14 mouse cellular contexts compared by ENCODE assay signal in genomic region chr11:25156705-25157104, GRCm38 (mm10).
DNase-seq lines count a peak whose midpoint lies in the region; ATAC-seq and TF ChIP-seq lines count a peak whose summit lies in the region.
"Had no signal": no experiment of that assay in that cellular context is flagged by ENCODE, and none has a peak within 500 bp of the region (broad histone marks: within the 10 kb centered on the region; RNA-seq: fewer than 3 reads in every experiment).

No protein-coding gene starts in this region.

- DNase-seq in heart, embryonic 10.5 days (ENCODE audit: low spot score), result no peak
- no peak for DNase-seq in heart, postnatal 4 days
- peak; percentile 73 for DNase-seq in brain, embryonic 14.5 days (ENCODE audit: low read depth)
- peak; percentile 52 for DNase-seq in forebrain, postnatal 0 days
- no peak for DNase-seq in Muller cell, postnatal 12 days (ENCODE audit: inconsistent ontology term)
- DNase-seq in testis, postnatal 10 days (ENCODE audit: low spot score), result no peak
- DNase-seq in ovary, postnatal 36 days (ENCODE audit: low spot score), result no peak
- DNase-seq: cerebellum, adult 8-10 months; kidney, postnatal 14 days; lung, embryonic 14.5 days; thymus, adult 18-20 months had no signal

- peak overlapping the region; percentile 39 for H3K4me2 ChIP-seq in forebrain, postnatal 0 days (ENCODE audit: low read depth)
- peak overlapping the region; percentile 49 for H3K4me2 ChIP-seq in midbrain, embryonic 13.5 days (replicated peaks)
- H3K4me2 ChIP-seq: embryonic facial prominence, embryonic 15.5 days had no signal

- WGBS in heart, embryonic 10.5 days, result 34% methylated on average over 5 of the region's 5 CpGs
- 8% methylated on average over 5 of the region's 5 CpGs for WGBS in forebrain, postnatal 0 days
- 7% methylated on average over 5 of the region's 5 CpGs for WGBS in midbrain, embryonic 13.5 days

- H3K27ac ChIP-seq in heart, embryonic 10.5 days, result no peak overlapping the region
- H3K27ac ChIP-seq in forebrain, postnatal 0 days (ENCODE audit: low read depth, low read length), result peak overlapping the region; percentile 62
- peak overlapping the region; percentile 67 for H3K27ac ChIP-seq in midbrain, embryonic 13.5 days
- H3K27ac ChIP-seq: embryonic facial prominence, embryonic 15.5 days had no signal

- H3K4me1 ChIP-seq in heart, embryonic 10.5 days, result no peaks in the 10 kb centered on the region
- H3K4me1 ChIP-seq in forebrain, postnatal 0 days (ENCODE audit: insufficient read depth), result peaks cover 9% of the 10 kb centered on the region; the same call in 1 of the 2 replicates
- peaks cover 21% of the 10 kb centered on the region for H3K4me1 ChIP-seq in midbrain, embryonic 13.5 days (replicated peaks)
- H3K4me1 ChIP-seq: embryonic facial prominence, embryonic 15.5 days; megakaryocyte, embryonic 14.5 days had no signal

- TF ChIP-seq POLR2A in brain, embryonic 14.5 days (IDR thresholded peaks at IDR 0.05; ENCODE audit: borderline replicate concordance, extremely low read depth, insufficient read depth, insufficient read length, poor library complexity, severe bottlenecking), result no peak

- peak overlapping the region; percentile 29; the same call in 1 of the 2 replicates for H3K9ac ChIP-seq in forebrain, postnatal 0 days
- 0 out of 2 replicates have a peak overlapping the region, but pooled peaks have one; percentile 54 for H3K9ac ChIP-seq in midbrain, embryonic 13.5 days (replicated peaks)
- H3K9ac ChIP-seq: embryonic facial prominence, embryonic 15.5 days; lung, embryonic 14.5 days had no signal

- ATAC-seq in forebrain, postnatal 0 days, result peak; percentile 90; the same call in 1 of the 2 replicates
- ATAC-seq in midbrain, embryonic 13.5 days, result peak; percentile 85

- no peaks in the 10 kb centered on the region for H3K9me3 ChIP-seq in heart, embryonic 10.5 days
- no peaks in the 10 kb centered on the region for H3K9me3 ChIP-seq in forebrain, postnatal 0 days (ENCODE audit: low read length)
- no peaks in the 10 kb centered on the region for H3K9me3 ChIP-seq in midbrain, embryonic 13.5 days
- H3K9me3 ChIP-seq: embryonic facial prominence, embryonic 15.5 days; megakaryocyte, embryonic 14.5 days had no signal

- TF ChIP-seq CTCF in brain, embryonic 14.5 days (IDR thresholded peaks at IDR 0.05; ENCODE audit: borderline replicate concordance, extremely low read depth, insufficient read depth, insufficient read length), result no peak
- no peak for TF ChIP-seq CTCF in forebrain, postnatal 0 days (IDR thresholded peaks at IDR 0.05; ENCODE audit: low read depth)

- H3K27me3 ChIP-seq in heart, embryonic 10.5 days (ENCODE audit: insufficient read depth, poor library complexity, severe bottlenecking), result no peaks in the 10 kb centered on the region
- H3K27me3 ChIP-seq in forebrain, postnatal 0 days (ENCODE audit: insufficient read depth, low read length), result no peaks in the 10 kb centered on the region
- no peaks in the 10 kb centered on the region for H3K27me3 ChIP-seq in midbrain, embryonic 13.5 days
- H3K27me3 ChIP-seq: embryonic facial prominence, embryonic 15.5 days; megakaryocyte, embryonic 14.5 days had no signal

- H3K4me3 ChIP-seq in heart, embryonic 10.5 days, result peak overlapping the region; percentile 45; the same call in 1 of the 2 replicates
- H3K4me3 ChIP-seq in forebrain, postnatal 0 days (ENCODE audit: low read depth, low read length), result peak overlapping the region; percentile 20; the same call in 1 of the 2 replicates
- peak overlapping the region; percentile 28 for H3K4me3 ChIP-seq in midbrain, embryonic 13.5 days (replicated peaks)
- H3K4me3 ChIP-seq: embryonic facial prominence, embryonic 15.5 days; megakaryocyte, embryonic 14.5 days had no signal

- H3K36me3 ChIP-seq in heart, embryonic 10.5 days, result no peaks in the 10 kb centered on the region
- H3K36me3 ChIP-seq in forebrain, postnatal 0 days (ENCODE audit: insufficient read depth), result no peaks in the 10 kb centered on the region
- H3K36me3 ChIP-seq in midbrain, embryonic 13.5 days, result no peaks in the 10 kb centered on the region
- H3K36me3 ChIP-seq: embryonic facial prominence, embryonic 15.5 days had no signal

Comparison
In these comparisons a context has a peak if more than half of its experiments do, and no peak if none do; other contexts are left out.
1. DNase-seq: peak in brain, embryonic 14.5 days (single experiment) and forebrain, postnatal 0 days (single experiment); none in heart, embryonic 10.5 days (single experiment), heart, postnatal 4 days (single experiment), Muller cell, postnatal 12 days (single experiment), testis, postnatal 10 days (single experiment) and ovary, postnatal 36 days (single experiment).
2. Peak in every context shown above with its lines, with median percentiles within 50 percentile points of each other: H3K4me3 ChIP-seq.